Mouse (Mus musculus) liver, adult 2 months (tissue): Measurements from ENCODE around the gene 1700029I15Rik. TPM values are rescaled to one million over a fixed set of nuclear protein-coding genes. Genes with fewer than 3 reads are reported as not detected.

Experiments used
- DNase-seq: peaks from one replicate; pipeline ENCODE4 v3.0.0-alpha.2; 2011; ENCODE audit warnings: low read depth, low spot score; ENCODE audit errors: extremely low read depth
- H3K27ac ChIP-seq: fragments of 200-500 bp; replicated peaks from 2 replicates; pipeline ENCODE4 v1.5.1; 2012; ENCODE audit warnings: low read depth, mild to moderate bottlenecking, control low read depth, inconsistent platforms, low read length; ENCODE audit not compliant: insufficient read depth
- H3K27me3 ChIP-seq: fragments of 200-500 bp; 2 replicates; pipeline ENCODE4 v1.6.1; 2012; ENCODE audit warnings: mild to moderate bottlenecking, moderate library complexity, low read length, inconsistent platforms; ENCODE audit not compliant: control insufficient read depth, insufficient read depth
- H3K36me3 ChIP-seq: fragments of 200-500 bp; 2 replicates; pipeline ENCODE4 v1.6.1; 2012; ENCODE audit warnings: low read length, inconsistent platforms; ENCODE audit not compliant: control insufficient read depth, insufficient read depth
- H3K4me1 ChIP-seq: fragments of 200-500 bp; 2 replicates; pipeline ENCODE4 v1.6.1; 2011; ENCODE audit warnings: low read length; ENCODE audit not compliant: control insufficient read depth, insufficient read depth
- H3K4me3 ChIP-seq: fragments of 200-500 bp; 2 replicates; pipeline ENCODE4 v1.5.1; 2011; ENCODE audit warnings: low read depth, mild to moderate bottlenecking, control low read depth, low read length, moderate library complexity; ENCODE audit not compliant: insufficient read depth
- H3K79me2 ChIP-seq: fragments of 200-500 bp; 2 replicates; pipeline ENCODE4 v1.6.1; 2012; ENCODE audit warnings: inconsistent platforms, mild to moderate bottlenecking, low read length, moderate library complexity; ENCODE audit not compliant: control insufficient read depth, insufficient read depth
- H3K9ac ChIP-seq: fragments of 200-500 bp; 2 replicates; pipeline ENCODE4 v1.6.1; 2012; ENCODE audit warnings: low read depth, mild to moderate bottlenecking, control low read depth, inconsistent platforms, low read length
- CTCF ChIP-seq: fragments of 200-500 bp; IDR thresholded peaks from 2 replicates; pipeline ENCODE4 v1.5.1; 2011; ENCODE audit warnings: low read depth, low read length, control low read depth
- POLR2A ChIP-seq: fragments of 200-500 bp; IDR thresholded peaks from 2 replicates; pipeline ENCODE4 v1.6.1; 2011; ENCODE audit warnings: low read length, control low read depth; ENCODE audit not compliant: insufficient read depth; ENCODE audit errors: extremely low read depth
- WGBS: fragments of 180-500 bp; shearing (Covaris S2); methylation state at CpG from one replicate; pipeline ENCODE4 v1.1.7; 2018; 5-methylcytosine and 5-hydroxymethylcytosine counted together
- polyA plus RNA-seq: library from polyadenylated mRNA; depleted of rRNA; stranded (reverse); fragments of >200 nt; gene quantifications from 2 replicates; pipeline ENCODE4 v1.2.3, GENCODE M21; 2012
- total RNA-seq: library from RNA; depleted of rRNA; stranded (reverse); fragments of >200 nt; gene quantifications from 2 replicates; pipeline ENCODE4 v1.2.3, GENCODE M21; 2014

The 1700029I15Rik gene
- total and polyA plus RNA-seq, 2 experiments, result 1.3 to 3.3 TPM

GRCm38 (mm10) chr2:92423156-92423555, 40.8 kb downstream of the 1700029I15Rik start:
- Histone ChIP-seq H3K36me3 (peaks cover 40% of the 10 kb centered on the region), H3K4me3 (no peak overlapping the region), H3K79me2 (no peaks in the 10 kb centered on the region), H3K27me3 (no peaks in the 10 kb centered on the region), H3K27ac (peak overlapping the region; percentile 83), H3K9ac (peak overlapping the region; percentile 48; the same call in 1 of the 2 replicates), H3K4me1 (peaks cover 46% of the 10 kb centered on the region)
- DNase-seq, result no peak
- WGBS, result 84% methylated on average over 9 of the region's 9 CpGs
- TF ChIP-seq CTCF (no peak), POLR2A (no peak)

GRCm38 (mm10) chr2:92423702-92424461, 41.5 kb downstream of the 1700029I15Rik start:
- peaks cover 34% of the 10 kb centered on the region for H3K36me3 ChIP-seq
- peak overlapping the region; percentile 48 for H3K9ac ChIP-seq
- H3K4me1 ChIP-seq, result peaks cover 50% of the 10 kb centered on the region
- H3K27ac ChIP-seq, result peak overlapping the region; percentile 83
- 25% methylated on average over 9 of the region's 9 CpGs for WGBS
- 0 out of 2 replicates have a peak, but pooled peaks have one; percentile 1 for TF ChIP-seq CTCF
- no peak for TF ChIP-seq POLR2A
- no peaks in the 10 kb centered on the region for H3K79me2 ChIP-seq
- H3K27me3 ChIP-seq, result no peaks in the 10 kb centered on the region
- no peak overlapping the region for H3K4me3 ChIP-seq
- peak; percentile 86 for DNase-seq

DNA sequence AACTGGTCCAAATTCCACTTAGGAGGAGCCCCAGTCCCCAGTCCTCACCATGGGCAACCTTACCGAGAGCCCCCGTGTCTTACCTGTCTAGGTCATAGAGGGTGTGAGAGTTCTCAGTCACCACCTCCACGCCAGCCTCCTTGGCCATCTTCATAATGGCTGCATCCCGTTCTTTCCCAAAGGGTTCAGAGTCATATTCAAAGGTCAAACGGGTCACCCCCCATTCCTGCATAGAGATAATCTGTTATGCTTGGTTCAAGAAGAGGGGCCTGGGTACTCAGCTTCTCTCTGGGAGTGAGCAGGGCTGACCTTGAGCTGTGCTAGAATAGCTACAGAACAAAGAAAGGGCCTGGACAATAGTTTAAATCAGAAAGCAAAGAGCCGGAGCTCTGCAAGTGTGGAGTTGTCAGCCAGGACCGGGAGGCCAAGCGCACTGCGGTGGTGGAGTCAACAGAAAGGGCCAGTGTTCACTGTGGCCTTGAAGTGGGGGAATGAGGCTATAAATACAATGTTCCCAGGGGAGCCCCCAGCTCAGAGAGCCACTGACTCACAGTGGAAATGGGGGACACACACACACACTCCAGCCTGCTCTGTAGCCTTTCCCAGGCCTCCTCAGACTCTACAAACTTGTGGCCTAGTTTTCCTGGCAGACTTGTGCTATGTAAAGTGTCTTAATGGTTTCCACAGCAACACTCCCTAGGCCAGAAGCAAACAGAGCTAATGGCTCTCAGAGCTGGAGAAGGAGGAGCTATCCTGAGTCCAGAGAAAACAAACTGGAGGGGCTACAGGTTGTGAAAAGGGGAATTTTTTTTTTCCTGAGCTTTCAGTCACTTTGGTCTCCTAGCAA, 42.3 kb downstream of the 1700029I15Rik start:
- 53% methylated on average over 9 of the region's 9 CpGs for WGBS
- H3K36me3 ChIP-seq, result peaks cover 26% of the 10 kb centered on the region
- H3K27ac ChIP-seq, result peak overlapping the region; percentile 79
- TF ChIP-seq CTCF (no peak), POLR2A (no peak)
- H3K27me3 ChIP-seq, result no peaks in the 10 kb centered on the region
- peaks cover 53% of the 10 kb centered on the region for H3K4me1 ChIP-seq
- DNase-seq, result peak; percentile 50
- H3K79me2 ChIP-seq, result peaks cover 5% of the 10 kb centered on the region
- no peak overlapping the region for H3K9ac ChIP-seq
- H3K4me3 ChIP-seq, result no peak overlapping the region

- Histone ChIP-seq H3K4me3 (no peak overlapping the region), H3K4me1 (peaks cover 53% of the 10 kb centered on the region), H3K79me2 (peaks cover 6% of the 10 kb centered on the region), H3K27me3 (no peaks in the 10 kb centered on the region), H3K27ac (no peak overlapping the region), H3K36me3 (peaks cover 22% of the 10 kb centered on the region; the same call in 1 of the 2 replicates), H3K9ac (no peak overlapping the region)
- WGBS, result 60% methylated on average over 4 of the region's 4 CpGs
- no peak for DNase-seq
- no peak for TF ChIP-seq CTCF
- TF ChIP-seq POLR2A, result no peak
Measured at GRCm38 (mm10) chr2:92425366-92425765, 43.0 kb downstream of the 1700029I15Rik start.

- peaks cover 51% of the 10 kb centered on the region for H3K4me1 ChIP-seq
- no peak overlapping the region for H3K9ac ChIP-seq
- TF ChIP-seq CTCF (no peak), POLR2A (no peak)
- WGBS, result 47% methylated on average over 3 of the region's 3 CpGs
- peaks cover 12% of the 10 kb centered on the region for H3K79me2 ChIP-seq
- H3K27ac ChIP-seq, result peak overlapping the region; percentile 35
- no peak for DNase-seq
- H3K4me3 ChIP-seq, result no peak overlapping the region
- H3K36me3 ChIP-seq, result peaks cover 14% of the 10 kb centered on the region; the same call in 1 of the 2 replicates
- no peaks in the 10 kb centered on the region for H3K27me3 ChIP-seq
Measured at GRCm38 (mm10) chr2:92426426-92426825, 44.1 kb downstream of the 1700029I15Rik start.
